17 mouse cellular contexts compared by ENCODE assay signal in the genomic region with DNA sequence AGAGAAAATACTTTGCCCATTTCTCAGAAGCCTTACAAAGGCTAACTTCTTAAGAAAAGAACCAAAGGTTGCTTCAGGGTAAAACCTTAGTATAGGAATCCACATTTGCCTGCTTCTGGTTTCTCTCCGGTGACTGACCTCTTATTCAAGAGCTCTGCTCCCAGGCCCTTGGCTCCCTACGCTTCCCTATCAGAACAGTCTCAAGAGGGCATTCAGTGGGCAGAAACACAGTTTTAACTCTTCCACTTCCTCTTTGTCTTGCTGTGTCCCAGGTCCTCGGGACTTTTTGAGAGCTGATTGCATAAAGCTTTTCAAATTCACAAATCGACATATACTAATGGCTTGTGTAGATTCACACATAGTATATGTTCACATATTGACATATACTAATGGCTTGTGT.
"Had no signal": no experiment of that assay in that cellular context is flagged by ENCODE, and none has a peak within 500 bp of the region (broad histone marks: within the 10 kb centered on the region; RNA-seq: fewer than 3 reads in every experiment).

No protein-coding gene starts in this region.

- H3K4me3 ChIP-seq: left cerebral cortex, adult 2 months; limb, embryonic 12.5 days; limb, embryonic 15.5 days; liver, embryonic 13.5 days; midbrain, embryonic 12.5 days; midbrain, embryonic 15.5 days; neural tube, embryonic 12.5 days had no signal

- H3K36me3 ChIP-seq: limb, embryonic 12.5 days; limb, embryonic 15.5 days; liver, embryonic 13.5 days; midbrain, embryonic 12.5 days; midbrain, embryonic 15.5 days; neural tube, embryonic 12.5 days had no signal

- H3K4me2 ChIP-seq: limb, embryonic 12.5 days; limb, embryonic 15.5 days; liver, embryonic 13.5 days; lung, embryonic 14.5 days; midbrain, embryonic 12.5 days; midbrain, embryonic 15.5 days; neural tube, embryonic 12.5 days had no signal

- DNase-seq: kidney, adult 2 months; kidney, postnatal 10 days; kidney, postnatal 36 days; layer of hippocampus, postnatal 36 days; left cerebral cortex, postnatal 4 days; liver, embryonic 13.5 days; lung, embryonic 14.5 days; lung, postnatal 10 days; lung, postnatal 36 days; thymus, adult 18-20 months; thymus, postnatal 36 days had no signal

- ATAC-seq: midbrain, embryonic 15.5 days had no signal

- H3K9ac ChIP-seq: limb, embryonic 12.5 days; limb, embryonic 15.5 days; liver, embryonic 13.5 days; lung, embryonic 14.5 days; midbrain, embryonic 12.5 days; midbrain, embryonic 15.5 days; neural tube, embryonic 12.5 days had no signal

- H3K27me3 ChIP-seq: limb, embryonic 12.5 days; limb, embryonic 15.5 days; midbrain, embryonic 15.5 days had no signal

- H3K9me3 ChIP-seq: limb, embryonic 12.5 days; limb, embryonic 15.5 days; liver, embryonic 13.5 days; midbrain, embryonic 12.5 days; midbrain, embryonic 15.5 days; neural tube, embryonic 12.5 days had no signal

- H3K27ac ChIP-seq: left cerebral cortex, adult 2 months; limb, embryonic 12.5 days; limb, embryonic 15.5 days; liver, embryonic 13.5 days; midbrain, embryonic 12.5 days; midbrain, embryonic 15.5 days; neural tube, embryonic 12.5 days had no signal
